Mouse (Mus musculus) olfactory bulb, adult 2 months (tissue): ENCODE data around the gene Il12rb1.
A peak's percentile ranks its signal among the peaks of the same experiment; 100 is the strongest.

Experiments
- CTCF ChIP-seq: fragments of 200-500 bp; IDR thresholded peaks from 2 replicates; pipeline ENCODE4 v1.5.1; 2012; ENCODE audit warnings: low read depth, mild to moderate bottlenecking, low read length, moderate library complexity; ENCODE audit not compliant: insufficient read depth
- POLR2A ChIP-seq: fragments of 200-500 bp; IDR thresholded peaks from 2 replicates; pipeline ENCODE4 v1.6.1; 2012; ENCODE audit warnings: mild to moderate bottlenecking, low read depth, low read length, moderate library complexity; ENCODE audit not compliant: insufficient read depth

GRCm38 (mm10) chr8:70760775-70761406 lies 47.4 kb upstream of the Il12rb1 start, which contains the start of gene Mpv17l2:
- TF ChIP-seq POLR2A, result peak; percentile 79
- TF ChIP-seq CTCF, result no peak
